Comparison of ENCODE assay signal across 21 mouse cellular contexts in genomic region chr3:132873251-132873650, GRCm38 (mm10).
A peak's percentile ranks its signal among the peaks of the same experiment; 100 is the strongest.
DNase-seq lines count a peak whose midpoint lies in the region; ATAC-seq and TF ChIP-seq lines count a peak whose summit lies in the region.
"Had no signal": no experiment of that assay in that cellular context is flagged by ENCODE, and none has a peak within 500 bp of the region (broad histone marks: within the 10 kb centered on the region; RNA-seq: fewer than 3 reads in every experiment).

No protein-coding gene starts in this region.

- no peaks in the 10 kb centered on the region for H3K36me3 ChIP-seq in limb, embryonic 14.5 days (ENCODE audit: control insufficient read depth, insufficient read depth, low read length)
- H3K36me3 ChIP-seq in limb, embryonic 10.5 days: no peaks in the 10 kb centered on the region
- H3K36me3 ChIP-seq in stomach, embryonic 15.5 days: no peaks in the 10 kb centered on the region
- no peaks in the 10 kb centered on the region for H3K36me3 ChIP-seq in stomach, postnatal 0 days (ENCODE audit: control insufficient read depth, insufficient read depth, low read length)
- no peaks in the 10 kb centered on the region for H3K36me3 ChIP-seq in small intestine, adult 2 months (ENCODE audit: control insufficient read depth, insufficient read depth, low read length)
- H3K36me3 ChIP-seq: embryonic facial prominence, embryonic 12.5 days; heart, embryonic 15.5 days; hindbrain, embryonic 15.5 days had no signal

- no peak overlapping the region for H3K4me3 ChIP-seq in limb, embryonic 14.5 days (replicated peaks; ENCODE audit: low read length)
- no peak overlapping the region for H3K4me3 ChIP-seq in limb, embryonic 10.5 days
- no peak overlapping the region for H3K4me3 ChIP-seq in stomach, embryonic 15.5 days (replicated peaks)
- no peak overlapping the region for H3K4me3 ChIP-seq in stomach, postnatal 0 days (ENCODE audit: low read depth, low read length)
- no peak overlapping the region for H3K4me3 ChIP-seq in small intestine, adult 2 months (ENCODE audit: low read depth, low read length)
- H3K4me3 ChIP-seq: embryonic facial prominence, embryonic 12.5 days; forebrain, embryonic 13.5 days; gastrocnemius, adult 2 months; heart, embryonic 15.5 days; hindbrain, embryonic 15.5 days; left cerebral cortex, adult 2 months had no signal

- WGBS in limb, embryonic 14.5 days: 64% methylated on average over 6 of the region's 6 CpGs
- 77% methylated on average over 6 of the region's 6 CpGs for WGBS in limb, embryonic 10.5 days
- 38% methylated on average over 6 of the region's 6 CpGs for WGBS in stomach, embryonic 15.5 days
- WGBS in stomach, postnatal 0 days: 43% methylated on average over 6 of the region's 6 CpGs
- 42% methylated on average over 6 of the region's 6 CpGs for WGBS in small intestine, adult 2 months

- no peaks in the 10 kb centered on the region for H3K27me3 ChIP-seq in limb, embryonic 14.5 days (ENCODE audit: control insufficient read depth, insufficient read depth, low read length)
- no peaks in the 10 kb centered on the region for H3K27me3 ChIP-seq in limb, embryonic 10.5 days (ENCODE audit: low read depth, poor library complexity, severe bottlenecking)
- no peaks in the 10 kb centered on the region for H3K27me3 ChIP-seq in stomach, embryonic 15.5 days (replicated peaks)
- no peaks in the 10 kb centered on the region for H3K27me3 ChIP-seq in stomach, postnatal 0 days (ENCODE audit: control insufficient read depth, insufficient read depth, low read length)
- no peaks in the 10 kb centered on the region for H3K27me3 ChIP-seq in small intestine, adult 2 months (ENCODE audit: control insufficient read depth, insufficient read depth, low read length)
- H3K27me3 ChIP-seq: embryonic facial prominence, embryonic 12.5 days; forebrain, embryonic 13.5 days; heart, embryonic 15.5 days; hindbrain, embryonic 15.5 days had no signal

- ATAC-seq in limb, embryonic 14.5 days (ENCODE audit: low FRiP score, low read depth): peak; percentile 38; the same call in 1 of the 2 replicates
- 0 out of 2 replicates have a peak, but pooled peaks have one; percentile 13 for ATAC-seq in stomach, embryonic 15.5 days (ENCODE audit: insufficient read depth, low FRiP score, low read depth)
- no peak for ATAC-seq in stomach, postnatal 0 days (ENCODE audit: low FRiP score, low TSS enrichment)
- ATAC-seq: forebrain, embryonic 13.5 days had no signal

- H3K4me1 ChIP-seq in limb, embryonic 14.5 days (ENCODE audit: control insufficient read depth, insufficient read depth, low read length): peaks cover 17% of the 10 kb centered on the region
- H3K4me1 ChIP-seq in limb, embryonic 10.5 days: peaks cover 16% of the 10 kb centered on the region
- no peaks in the 10 kb centered on the region for H3K4me1 ChIP-seq in stomach, embryonic 15.5 days
- H3K4me1 ChIP-seq in stomach, postnatal 0 days (replicated peaks; ENCODE audit: control insufficient read depth, insufficient read depth): 0 out of 2 replicates have a peak, but pooled peaks cover 3% of the 10 kb centered on the region
- H3K4me1 ChIP-seq in small intestine, adult 2 months (ENCODE audit: control insufficient read depth, insufficient read depth, insufficient read length, low read length): no peaks in the 10 kb centered on the region
- H3K4me1 ChIP-seq: forebrain, embryonic 13.5 days had no signal

- H3K9me3 ChIP-seq in limb, embryonic 14.5 days (ENCODE audit: control insufficient read depth, low read length): no peaks in the 10 kb centered on the region
- no peaks in the 10 kb centered on the region for H3K9me3 ChIP-seq in limb, embryonic 10.5 days (replicated peaks)
- H3K9me3 ChIP-seq in stomach, embryonic 15.5 days: no peaks in the 10 kb centered on the region
- H3K9me3 ChIP-seq in stomach, postnatal 0 days (ENCODE audit: control insufficient read depth, low read length): no peaks in the 10 kb centered on the region
- H3K9me3 ChIP-seq: embryonic facial prominence, embryonic 12.5 days; forebrain, embryonic 13.5 days; heart, embryonic 15.5 days; hindbrain, embryonic 15.5 days had no signal

- DNase-seq in limb, embryonic 14.5 days (ENCODE audit: low spot score): no peak
- DNase-seq in limb, embryonic 10.5 days (ENCODE audit: low spot score): no peak
- no peak for DNase-seq in stomach, postnatal 0 days (ENCODE audit: low spot score)
- DNase-seq in induced T-regulatory cell, adult 2 months (ENCODE audit: low read depth): peak; percentile 45
- DNase-seq in testis, postnatal 10 days (ENCODE audit: low spot score): no peak
- DNase-seq in adrenal gland, postnatal 36 days: no peak
- DNase-seq: adrenal gland, postnatal 14 days; cerebellum, adult 9-10 months; gastrocnemius, adult 2 months; heart, postnatal 4 days; kidney, adult 18-20 months; left cerebral cortex, postnatal 4 days; right cerebral cortex, postnatal 4 days had no signal

- H3K9ac ChIP-seq in limb, embryonic 14.5 days (ENCODE audit: low read depth, low read length, severe bottlenecking): no peak overlapping the region
- H3K9ac ChIP-seq in stomach, embryonic 15.5 days: no peak overlapping the region
- H3K9ac ChIP-seq in stomach, postnatal 0 days (ENCODE audit: low read length): no peak overlapping the region
- H3K9ac ChIP-seq: embryonic facial prominence, embryonic 12.5 days; forebrain, embryonic 13.5 days; heart, embryonic 15.5 days; hindbrain, embryonic 15.5 days had no signal

- no peak overlapping the region for H3K4me2 ChIP-seq in limb, embryonic 14.5 days (replicated peaks; ENCODE audit: low read depth, low read length, severe bottlenecking)
- no peak overlapping the region for H3K4me2 ChIP-seq in stomach, embryonic 15.5 days
- no peak overlapping the region for H3K4me2 ChIP-seq in stomach, postnatal 0 days (replicated peaks; ENCODE audit: low read depth)
- H3K4me2 ChIP-seq: embryonic facial prominence, embryonic 12.5 days; forebrain, embryonic 13.5 days; heart, embryonic 15.5 days; hindbrain, embryonic 15.5 days; midbrain, embryonic 11.5 days had no signal

- no peak for TF ChIP-seq CTCF in stomach, postnatal 0 days (IDR thresholded peaks at IDR 0.05; ENCODE audit: low read depth)
- no peak for TF ChIP-seq CTCF in small intestine, adult 2 months (IDR thresholded peaks at IDR 0.05; ENCODE audit: extremely low read depth, insufficient read length, insufficient replicate concordance, low read depth, low read length)

- no peak for TF ChIP-seq EP300 in stomach, postnatal 0 days (optimal IDR thresholded peaks at IDR 0.05)

- TF ChIP-seq POLR2A in limb, embryonic 14.5 days (IDR thresholded peaks at IDR 0.05; ENCODE audit: borderline replicate concordance, extremely low read depth, insufficient read depth, insufficient read length): no peak
- no peak for TF ChIP-seq POLR2A in small intestine, adult 2 months (IDR thresholded peaks at IDR 0.05; ENCODE audit: low read depth, low read length)

- no peak overlapping the region for H3K27ac ChIP-seq in limb, embryonic 14.5 days (replicated peaks; ENCODE audit: low read depth, low read length)
- no peak overlapping the region for H3K27ac ChIP-seq in limb, embryonic 10.5 days
- H3K27ac ChIP-seq in stomach, embryonic 15.5 days: no peak overlapping the region
- no peak overlapping the region for H3K27ac ChIP-seq in stomach, postnatal 0 days (replicated peaks)
- H3K27ac ChIP-seq in small intestine, adult 2 months (ENCODE audit: insufficient read depth, low read depth, low read length): peak overlapping the region; percentile 33
- H3K27ac ChIP-seq: embryonic facial prominence, embryonic 12.5 days; forebrain, embryonic 13.5 days; gastrocnemius, adult 2 months; heart, embryonic 15.5 days; hindbrain, embryonic 15.5 days; left cerebral cortex, adult 2 months had no signal
